Mouse (Mus musculus) ES-Bruce4 (cell line): ENCODE measurements around the gene Fbxo46. TPM values are rescaled to one million over a fixed set of nuclear protein-coding genes. Genes with fewer than 3 reads are reported as not detected.

ENCODE experiments used
- H3K27ac ChIP-seq: 2 replicates; pipeline ENCODE4 v1.5.1; 2012; ENCODE audit warnings: low read length, inconsistent platforms; ENCODE audit not compliant: insufficient read depth
- H3K27me3 ChIP-seq: 2 replicates; pipeline ENCODE4 v1.6.1; 2012; ENCODE audit warnings: mild to moderate bottlenecking, low read length, inconsistent platforms; ENCODE audit not compliant: control insufficient read depth, poor library complexity, insufficient read depth, severe bottlenecking
- H3K36me3 ChIP-seq: 2 replicates; pipeline ENCODE4 v1.6.1; 2012; ENCODE audit warnings: inconsistent platforms, mild to moderate bottlenecking, low read length, moderate library complexity; ENCODE audit not compliant: control insufficient read depth, poor library complexity, insufficient read depth, severe bottlenecking
- H3K4me1 ChIP-seq: one replicate; pipeline ENCODE4 v1.8.1; 2011; ENCODE audit warnings: low read length; ENCODE audit not compliant: control insufficient read depth, insufficient read depth
- H3K4me3 ChIP-seq: 2 replicates; pipeline ENCODE4 v1.5.1; 2011; ENCODE audit warnings: low read depth, mild to moderate bottlenecking, low read length
- H3K9ac ChIP-seq: 2 replicates; pipeline ENCODE4 v1.6.1; 2012; ENCODE audit warnings: low read depth, mild to moderate bottlenecking, inconsistent platforms; ENCODE audit not compliant: poor library complexity, severe bottlenecking
- H3K9me3 ChIP-seq: replicated peaks from 2 replicates; pipeline ENCODE4 v1.6.1; 2012; ENCODE audit warnings: mild to moderate bottlenecking, low read length, inconsistent platforms; ENCODE audit not compliant: control insufficient read depth, poor library complexity, insufficient read depth, severe bottlenecking
- CTCF ChIP-seq: IDR thresholded peaks from one replicate; pipeline ENCODE4 v1.8.1; 2011; ENCODE audit warnings: low read depth, low read length
- EP300 ChIP-seq: IDR thresholded peaks from 2 replicates; pipeline ENCODE4 v1.6.1; 2011; ENCODE audit warnings: low read depth, low read length; ENCODE audit not compliant: insufficient read depth
- POLR2A ChIP-seq: IDR thresholded peaks from one replicate; pipeline ENCODE4 v1.8.1; 2011; ENCODE audit warnings: low read length; ENCODE audit not compliant: insufficient read depth
- polyA plus RNA-seq: library from polyadenylated mRNA; stranded (reverse); fragments of >200 nt; gene quantifications from 2 replicates; pipeline ENCODE4 v1.2.4, GENCODE M21; 2011; ENCODE audit warnings: low read depth; ENCODE audit not compliant: missing spikeins, insufficient read depth, insufficient read length

The Fbxo46 gene
- polyA plus RNA-seq, 1 experiment, result 4.1 TPM

DNA sequence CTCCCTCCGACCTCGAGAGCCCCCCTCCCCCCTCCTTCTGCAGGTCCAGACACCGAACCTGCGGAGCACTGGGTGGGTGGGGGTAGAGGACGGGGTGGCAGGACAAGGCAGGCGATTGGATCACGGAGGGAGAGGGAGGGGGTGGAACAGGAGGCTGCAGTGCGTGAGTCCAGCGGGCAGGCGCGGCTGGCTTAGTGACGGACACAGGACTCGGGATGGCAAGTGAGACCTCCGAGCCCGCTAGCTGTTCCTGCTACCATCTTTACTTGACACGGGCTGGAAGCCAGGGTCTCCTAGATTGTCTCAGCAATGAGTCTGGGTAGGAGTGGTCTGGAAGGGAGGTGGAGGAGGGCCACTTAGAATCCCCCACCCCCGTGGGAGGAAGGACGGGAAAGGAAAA, 58.4 kb downstream of the Fbxo46 start:
- no peak overlapping the region for H3K4me3 ChIP-seq
- no peaks in the 10 kb centered on the region for H3K27me3 ChIP-seq
- no peaks in the 10 kb centered on the region for H3K9me3 ChIP-seq
- TF ChIP-seq CTCF (no peak), POLR2A (no peak), EP300 (no peak)
- no peak overlapping the region for H3K27ac ChIP-seq
- H3K9ac ChIP-seq, result no peak overlapping the region
- no peaks in the 10 kb centered on the region for H3K4me1 ChIP-seq
- no peaks in the 10 kb centered on the region for H3K36me3 ChIP-seq

- Histone ChIP-seq H3K4me3 (peak overlapping the region; percentile 44), H3K9me3 (no peaks in the 10 kb centered on the region), H3K9ac (no peak overlapping the region), H3K27ac (no peak overlapping the region), H3K27me3 (no peaks in the 10 kb centered on the region), H3K4me1 (no peaks in the 10 kb centered on the region), H3K36me3 (no peaks in the 10 kb centered on the region)
- TF ChIP-seq CTCF (peak; percentile 78), POLR2A (no peak), EP300 (no peak)
Measured at GRCm38 (mm10) chr7:19178443-19179092, 58.9 kb downstream of the Fbxo46 start.

- Histone ChIP-seq H3K36me3 (no peaks in the 10 kb centered on the region), H3K4me3 (peak overlapping the region; percentile 46), H3K9me3 (no peaks in the 10 kb centered on the region), H3K9ac (peak overlapping the region; percentile 19), H3K4me1 (no peaks in the 10 kb centered on the region), H3K27ac (no peak overlapping the region), H3K27me3 (no peaks in the 10 kb centered on the region)
- TF ChIP-seq CTCF (peak; percentile 94), POLR2A (no peak), EP300 (peak; percentile 69; the same call in 1 of the 2 replicates)
Measured at GRCm38 (mm10) chr7:19179173-19179572, 59.5 kb downstream of the Fbxo46 start.

DNA sequence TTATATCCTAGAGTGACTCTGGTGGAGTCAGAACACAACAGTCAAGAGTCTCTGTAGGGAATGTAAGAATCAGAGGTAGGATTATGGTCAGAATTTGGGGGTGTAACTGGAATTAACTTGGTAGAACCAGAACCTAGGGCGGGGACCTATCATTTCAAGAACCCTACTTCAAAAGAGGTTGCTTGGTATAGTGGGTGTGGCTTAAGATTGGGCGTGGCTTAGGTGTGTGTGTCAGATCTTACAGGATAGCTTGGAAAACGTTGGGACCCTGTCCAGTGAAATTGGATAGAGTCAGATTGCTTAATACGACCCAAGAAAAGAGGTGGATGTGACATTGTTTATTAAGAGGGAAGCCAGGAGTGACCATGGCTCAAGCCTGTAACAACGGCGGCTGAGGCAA, 60.3 kb downstream of the Fbxo46 start:
- H3K9ac ChIP-seq, result peak overlapping the region; percentile 19; the same call in 1 of the 2 replicates
- H3K27ac ChIP-seq, result no peak overlapping the region
- H3K27me3 ChIP-seq, result no peaks in the 10 kb centered on the region
- no peaks in the 10 kb centered on the region for H3K4me1 ChIP-seq
- 0 out of 2 replicates have a peak overlapping the region, but pooled peaks have one; percentile 46 for H3K4me3 ChIP-seq
- H3K9me3 ChIP-seq, result no peaks in the 10 kb centered on the region
- no peaks in the 10 kb centered on the region for H3K36me3 ChIP-seq
- TF ChIP-seq CTCF (no peak), POLR2A (no peak), EP300 (no peak)

- Histone ChIP-seq H3K9ac (peak overlapping the region; percentile 43), H3K36me3 (no peaks in the 10 kb centered on the region), H3K27ac (peak overlapping the region; percentile 23; the same call in 1 of the 2 replicates), H3K27me3 (no peaks in the 10 kb centered on the region), H3K9me3 (no peaks in the 10 kb centered on the region), H3K4me1 (no peaks in the 10 kb centered on the region), H3K4me3 (peak overlapping the region; percentile 96)
- TF ChIP-seq CTCF (no peak), EP300 (0 out of 2 replicates have a peak, but pooled peaks have one; percentile 37), POLR2A (peak; percentile 19)
Measured at GRCm38 (mm10) chr7:19180862-19181429, 61.3 kb downstream of the Fbxo46 start.

DNA sequence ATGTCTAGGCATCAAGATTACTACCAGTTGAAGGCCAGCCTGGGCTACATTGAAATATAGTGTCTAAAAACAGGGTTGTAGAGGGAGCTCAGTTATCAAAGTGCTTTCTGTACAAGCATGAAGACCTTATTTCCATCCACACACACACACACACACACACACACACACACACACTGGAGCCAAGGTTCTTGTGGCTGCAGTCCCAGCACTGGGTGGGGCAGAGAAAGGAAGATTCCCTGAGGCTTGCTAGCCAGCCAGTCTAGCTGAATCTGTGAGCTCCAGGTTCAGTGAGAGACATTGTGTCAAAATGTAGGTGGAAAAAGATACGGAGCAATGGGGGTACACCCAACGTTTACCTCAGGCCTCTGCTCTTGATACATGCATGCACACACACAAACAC, 64.6 kb downstream of the Fbxo46 start:
- H3K9me3 ChIP-seq, result no peaks in the 10 kb centered on the region
- no peak overlapping the region for H3K9ac ChIP-seq
- no peaks in the 10 kb centered on the region for H3K36me3 ChIP-seq
- H3K27ac ChIP-seq, result no peak overlapping the region
- H3K4me1 ChIP-seq, result no peaks in the 10 kb centered on the region
- H3K4me3 ChIP-seq, result no peak overlapping the region
- TF ChIP-seq POLR2A, result no peak
- TF ChIP-seq CTCF, result no peak
- no peak for TF ChIP-seq EP300
- no peaks in the 10 kb centered on the region for H3K27me3 ChIP-seq
